Mouse (Mus musculus): ENCODE data around the gene Nr2c2. TPM values are rescaled to one million over a fixed set of nuclear protein-coding genes. Genes with fewer than 3 reads are reported as not detected.

Nr2c2 gene
- polyA plus RNA-seq, 1 experiment: 19.9 TPM

- no peaks in the 10 kb centered on the region for H3K4me1 ChIP-seq (ENCODE audit: control insufficient read depth, insufficient read depth, low read length)
- under 1% methylated on average over 73 of the region's 81 CpGs for WGBS
- peak; percentile 53; the same call in 1 of the 2 replicates for TF ChIP-seq POLR2A (IDR thresholded peaks at IDR 0.05; ENCODE audit: borderline replicate concordance, control insufficient read depth, low read depth, low read length)
- TF ChIP-seq CTCF (IDR thresholded peaks at IDR 0.05; ENCODE audit: control insufficient read depth, insufficient read depth, low read length): no peak
- peak overlapping the region; percentile 99 for H3K4me3 ChIP-seq (replicated peaks; ENCODE audit: control insufficient read depth, low read depth, low read length)
- H3K27ac ChIP-seq (ENCODE audit: control insufficient read depth, insufficient read depth, low read depth, low read length, poor library complexity): peak overlapping the region; percentile 100
Observed at GRCm38 (mm10) chr6:92091767-92092489, 738 bp downstream of the Nr2c2 start.

GRCm38 (mm10) chr6:92092737-92093136 lies 1.5 kb downstream of the Nr2c2 start:
- WGBS: 11% methylated on average over 3 of the region's 3 CpGs
- peak overlapping the region; percentile 99 for H3K4me3 ChIP-seq (replicated peaks; ENCODE audit: control insufficient read depth, low read depth, low read length)
- no peaks in the 10 kb centered on the region; the same call in 1 of the 2 replicates for H3K4me1 ChIP-seq (ENCODE audit: control insufficient read depth, insufficient read depth, low read length)
- no peak overlapping the region for H3K27ac ChIP-seq (ENCODE audit: control insufficient read depth, insufficient read depth, low read depth, low read length, poor library complexity)
- TF ChIP-seq CTCF (IDR thresholded peaks at IDR 0.05; ENCODE audit: control insufficient read depth, insufficient read depth, low read length) (no peak), POLR2A (IDR thresholded peaks at IDR 0.05; ENCODE audit: borderline replicate concordance, control insufficient read depth, low read depth, low read length) (no peak)

GRCm38 (mm10) chr6:92093869-92094268 lies 2.7 kb downstream of the Nr2c2 start:
- Histone ChIP-seq H3K27ac (ENCODE audit: control insufficient read depth, insufficient read depth, low read depth, low read length, poor library complexity) (no peak overlapping the region), H3K4me1 (ENCODE audit: control insufficient read depth, insufficient read depth, low read length) (no peaks in the 10 kb centered on the region; the same call in 1 of the 2 replicates), H3K4me3 (replicated peaks; ENCODE audit: control insufficient read depth, low read depth, low read length) (no peak overlapping the region)
- TF ChIP-seq CTCF (IDR thresholded peaks at IDR 0.05; ENCODE audit: control insufficient read depth, insufficient read depth, low read length): no peak
- no peak for TF ChIP-seq POLR2A (IDR thresholded peaks at IDR 0.05; ENCODE audit: borderline replicate concordance, control insufficient read depth, low read depth, low read length)
- 54% methylated on average over 2 of the region's 2 CpGs for WGBS

- H3K4me3 ChIP-seq (replicated peaks; ENCODE audit: control insufficient read depth, low read depth, low read length): no peak overlapping the region
- 68% methylated on average over 2 of the region's 2 CpGs for whole genome bisulfite sequencing
- H3K27ac ChIP-seq (ENCODE audit: control insufficient read depth, insufficient read depth, low read depth, low read length, poor library complexity): no peak overlapping the region
- no peaks in the 10 kb centered on the region; the same call in 1 of the 2 replicates for H3K4me1 ChIP-seq (ENCODE audit: control insufficient read depth, insufficient read depth, low read length)
- TF ChIP-seq POLR2A (IDR thresholded peaks at IDR 0.05; ENCODE audit: borderline replicate concordance, control insufficient read depth, low read depth, low read length) (no peak), CTCF (IDR thresholded peaks at IDR 0.05; ENCODE audit: control insufficient read depth, insufficient read depth, low read length) (no peak)
Observed at GRCm38 (mm10) chr6:92100679-92101360, 9.6 kb downstream of the Nr2c2 start.

- TF ChIP-seq POLR2A (IDR thresholded peaks at IDR 0.05; ENCODE audit: borderline replicate concordance, control insufficient read depth, low read depth, low read length) (no peak), CTCF (IDR thresholded peaks at IDR 0.05; ENCODE audit: control insufficient read depth, insufficient read depth, low read length) (no peak)
- no peak overlapping the region for H3K27ac ChIP-seq (ENCODE audit: control insufficient read depth, insufficient read depth, low read depth, low read length, poor library complexity)
- no peaks in the 10 kb centered on the region; the same call in 1 of the 2 replicates for H3K4me1 ChIP-seq (ENCODE audit: control insufficient read depth, insufficient read depth, low read length)
- H3K4me3 ChIP-seq (replicated peaks; ENCODE audit: control insufficient read depth, low read depth, low read length): no peak overlapping the region
Observed at GRCm38 (mm10) chr6:92124547-92124946, 33.4 kb downstream of the Nr2c2 start.

DNA sequence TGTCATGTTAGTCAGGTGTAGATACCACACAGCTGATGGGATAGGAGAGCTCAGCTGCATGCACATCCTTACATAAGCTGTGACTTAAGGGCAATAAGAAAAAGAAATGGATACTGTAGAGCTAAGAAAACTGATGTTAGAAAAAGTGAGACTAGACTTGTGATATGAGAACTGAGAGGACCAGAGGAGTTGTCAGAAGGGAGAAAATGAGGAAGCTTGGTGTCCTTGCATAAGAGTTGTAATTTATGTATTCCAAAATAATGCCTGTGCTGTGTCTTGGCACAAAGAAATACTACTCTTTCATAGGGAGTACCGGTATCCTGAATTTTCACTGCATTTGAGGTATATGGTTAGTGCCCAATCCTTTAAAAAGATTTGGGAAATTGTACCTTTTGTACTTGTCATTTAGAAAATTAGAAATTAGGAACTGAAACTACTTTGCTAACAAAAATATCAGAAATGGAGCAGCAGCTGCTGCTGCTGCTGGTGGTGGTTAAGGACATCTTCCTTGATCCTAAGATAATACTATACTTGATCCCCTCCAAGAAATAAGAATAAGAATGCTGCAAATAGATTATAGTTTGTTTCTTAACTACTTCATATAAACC lies 35.8 kb downstream of the Nr2c2 start:
- 13% methylated on average over 1 of the region's 1 CpGs for WGBS
- no peak overlapping the region for H3K27ac ChIP-seq (ENCODE audit: control insufficient read depth, insufficient read depth, low read depth, low read length, poor library complexity)
- TF ChIP-seq CTCF (IDR thresholded peaks at IDR 0.05; ENCODE audit: control insufficient read depth, insufficient read depth, low read length) (no peak), POLR2A (IDR thresholded peaks at IDR 0.05; ENCODE audit: borderline replicate concordance, control insufficient read depth, low read depth, low read length) (no peak)
- no peak overlapping the region for H3K4me3 ChIP-seq (replicated peaks; ENCODE audit: control insufficient read depth, low read depth, low read length)
- H3K4me1 ChIP-seq (ENCODE audit: control insufficient read depth, insufficient read depth, low read length): no peaks in the 10 kb centered on the region; the same call in 1 of the 2 replicates

DNA sequence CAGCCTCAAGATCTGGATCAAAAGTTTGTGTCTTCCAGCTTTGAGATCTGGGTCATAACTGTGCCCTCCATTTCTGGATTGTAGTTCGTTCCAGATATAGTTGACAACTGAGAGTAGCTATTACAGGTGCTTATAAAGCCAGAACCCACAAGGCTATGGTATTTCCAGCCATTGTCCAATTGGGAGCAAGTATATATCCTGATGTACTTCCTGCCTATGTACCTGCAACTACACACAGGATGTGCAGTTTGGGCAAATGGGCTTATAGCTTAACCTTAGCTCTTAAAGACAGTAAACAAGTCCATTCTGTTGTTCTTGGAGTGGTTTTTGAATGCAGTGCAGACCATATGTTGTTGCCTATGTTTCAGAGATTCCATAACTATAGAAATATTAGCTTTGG lies 40.3 kb downstream of the Nr2c2 start:
- no peak overlapping the region for H3K27ac ChIP-seq (ENCODE audit: control insufficient read depth, insufficient read depth, low read depth, low read length, poor library complexity)
- 93% methylated on average over 1 of the region's 1 CpGs for WGBS
- TF ChIP-seq POLR2A (IDR thresholded peaks at IDR 0.05; ENCODE audit: borderline replicate concordance, control insufficient read depth, low read depth, low read length) (no peak), CTCF (IDR thresholded peaks at IDR 0.05; ENCODE audit: control insufficient read depth, insufficient read depth, low read length) (no peak)
- no peaks in the 10 kb centered on the region; the same call in 1 of the 2 replicates for H3K4me1 ChIP-seq (ENCODE audit: control insufficient read depth, insufficient read depth, low read length)
- no peak overlapping the region for H3K4me3 ChIP-seq (replicated peaks; ENCODE audit: control insufficient read depth, low read depth, low read length)

Data from bone marrow, adult 2 months (tissue).